Mouse (Mus musculus) ES-Bruce4 (cell line): ENCODE measurements at regions not wholly inside any gene's neighbourhood (a gene's known extent, or its start where the extent isn't known, plus 50 kb on each side); places are given as distances from the start of the nearest gene placed in this dataset.

ENCODE experiments used
- CTCF ChIP-seq: IDR thresholded peaks from one replicate; pipeline ENCODE4 v1.8.1; 2011; ENCODE audit warnings: low read depth, low read length
- EP300 ChIP-seq: IDR thresholded peaks from 2 replicates; pipeline ENCODE4 v1.6.1; 2011; ENCODE audit warnings: low read depth, low read length; ENCODE audit not compliant: insufficient read depth

DNA sequence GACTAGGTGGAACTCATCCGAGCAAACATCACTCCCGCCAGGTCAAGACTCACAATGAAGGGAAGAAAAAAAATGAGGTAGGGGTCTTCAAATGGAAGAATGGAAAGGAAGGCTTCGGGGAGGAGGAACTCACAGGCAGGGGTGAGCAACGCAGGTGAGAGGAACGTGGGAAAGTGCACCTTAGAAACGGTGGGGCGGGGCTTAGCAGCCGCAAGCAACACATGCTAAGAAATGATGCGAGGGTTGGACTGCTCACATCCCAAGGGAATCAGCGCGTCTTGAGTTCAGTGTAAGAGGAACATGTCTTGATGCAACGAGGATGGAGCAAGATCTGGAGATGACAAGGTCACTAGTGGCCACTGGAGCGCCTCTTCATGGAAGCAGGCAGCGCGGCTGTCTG is 560.6 kb upstream of the Gm19410 start:
- no peak for TF ChIP-seq CTCF
- TF ChIP-seq EP300 = no peak
